Mouse (Mus musculus) ES-E14 (cell line): Measurements from ENCODE around the gene Snn. TPM values are rescaled to one million over a fixed set of nuclear protein-coding genes. Genes with fewer than 3 reads are reported as not detected.

Experiments used
- DNase-seq: peaks from one replicate; pipeline ENCODE4 v3.0.0-alpha.2; 2013; ENCODE audit warnings: low read depth, low spot score
- H3K27ac ChIP-seq: 2 replicates; pipeline ENCODE4 v1.5.1; 2012; ENCODE audit warnings: low read depth, mild to moderate bottlenecking, low read length, moderate library complexity, mixed read lengths; ENCODE audit not compliant: poor library complexity, insufficient read depth, severe bottlenecking
- H3K36me3 ChIP-seq: 2 replicates; pipeline ENCODE4 v1.6.1; 2012; ENCODE audit warnings: mild to moderate bottlenecking, low read length, moderate library complexity, mixed read lengths; ENCODE audit not compliant: control insufficient read depth, poor library complexity, insufficient read depth, severe bottlenecking
- H3K4me1 ChIP-seq, 2 experiments: fragments of 150-350 bp in 1 of 2; sonication (generic) in 1 of 2; 2 replicates each; pipeline ENCODE4 v1.6.1; 2012; ENCODE audit warnings: low read length in 2 of 2, mild to moderate bottlenecking in 1 of 2, mixed read lengths in 1 of 2; ENCODE audit not compliant: control insufficient read depth in 2 of 2, insufficient read depth in 2 of 2, poor library complexity in 1 of 2
- H3K4me3 ChIP-seq, 2 experiments: fragments of 150-350 bp in 1 of 2; sonication (generic) in 1 of 2; 2 replicates each; pipeline ENCODE4 v1.5.1; 2012; ENCODE audit warnings: low read length in 2 of 2, low read depth in 1 of 2, mild to moderate bottlenecking in 1 of 2, mixed read lengths in 1 of 2; ENCODE audit not compliant: insufficient read depth in 1 of 2, poor library complexity in 1 of 2, severe bottlenecking in 1 of 2
- H3K9ac ChIP-seq: 2 replicates; pipeline ENCODE4 v1.6.1; 2012; ENCODE audit warnings: low read depth, mild to moderate bottlenecking, low read length, mixed read lengths; ENCODE audit not compliant: poor library complexity, insufficient read depth, severe bottlenecking
- H3K9me3 ChIP-seq: fragments of 150-350 bp; sonication (generic); 2 replicates; pipeline ENCODE4 v1.6.1; 2012; ENCODE audit warnings: low read depth, mild to moderate bottlenecking, low read length; ENCODE audit not compliant: control insufficient read depth, insufficient read depth
- CHD2 ChIP-seq: IDR thresholded peaks from 2 replicates; pipeline ENCODE4 v1.6.1; 2014; ENCODE audit warnings: mild to moderate bottlenecking, low read depth, low read length, inconsistent platforms
- HCFC1 ChIP-seq: IDR thresholded peaks from 2 replicates; pipeline ENCODE4 v1.6.1; 2012; ENCODE audit warnings: low read length, inconsistent platforms, borderline replicate concordance; ENCODE audit not compliant: insufficient read depth
- MAFK ChIP-seq: IDR thresholded peaks from 2 replicates; pipeline ENCODE4 v1.6.1; 2014; ENCODE audit warnings: mild to moderate bottlenecking, low read depth, low read length, inconsistent platforms; ENCODE audit not compliant: insufficient read depth
- ZC3H11A ChIP-seq: IDR thresholded peaks from 2 replicates; pipeline ENCODE4 v1.6.1; 2012; ENCODE audit warnings: low read depth, mild to moderate bottlenecking, inconsistent platforms, low read length, borderline replicate concordance
- ZNF384 ChIP-seq: IDR thresholded peaks from 2 replicates; pipeline ENCODE4 v1.6.1; 2012; ENCODE audit warnings: low read depth, low read length, inconsistent platforms
- in situ Hi-C, 2 experiments: fragments of 600-800 bp; cut with MboI; formaldehyde crosslinking; loops; one replicate each; pipeline ENCODE4 v1.15.1; 2025; ENCODE audit warnings: low sequenced_read_pairs in 2 of 2, inconsistent platforms in 1 of 2; ENCODE audit not compliant: unreplicated experiment in 2 of 2
- total RNA-seq: library from RNA; depleted of rRNA; stranded (reverse); fragments of 300-350 nt; gene quantifications from 2 replicates; pipeline ENCODE4 v1.2.3, GENCODE M21; 2012

Snn gene
- total RNA-seq, 1 experiment = 10.2 TPM

GRCm38 (mm10) chr16:11086856-11087588, 26.3 kb downstream of the Snn start:
- no peak for DNase-seq
- TF ChIP-seq CHD2 = no peak
- no peak for TF ChIP-seq HCFC1
- no peak for TF ChIP-seq ZNF384
- TF ChIP-seq ZC3H11A = no peak
- TF ChIP-seq MAFK = no peak
- no peak overlapping the region for H3K4me3 ChIP-seq
- H3K27ac ChIP-seq = no peak overlapping the region
- H3K4me1 ChIP-seq = no peaks in the 10 kb centered on the region
- H3K9ac ChIP-seq = no peak overlapping the region
- no peaks in the 10 kb centered on the region for H3K9me3 ChIP-seq
- peaks cover 22% of the 10 kb centered on the region for H3K36me3 ChIP-seq
- in situ Hi-C loops = no loop called here

- H3K36me3 ChIP-seq = peaks cover 18% of the 10 kb centered on the region
- no peak overlapping the region for H3K4me3 ChIP-seq
- no peak for DNase-seq
- TF ChIP-seq ZNF384 (no peak), CHD2 (no peak), ZC3H11A (no peak), MAFK (no peak), HCFC1 (no peak)
- no peaks in the 10 kb centered on the region for H3K4me1 ChIP-seq
- in situ Hi-C loops = no loop called here
- H3K9me3 ChIP-seq = no peaks in the 10 kb centered on the region
- no peak overlapping the region for H3K9ac ChIP-seq
- H3K27ac ChIP-seq = no peak overlapping the region
These were observed 30.3 kb downstream of the Snn start for GRCm38 (mm10) chr16:11090836-11091570.

- Histone ChIP-seq H3K9me3 (no peaks in the 10 kb centered on the region), H3K4me3 (no peak overlapping the region), H3K36me3 (peaks cover 18% of the 10 kb centered on the region), H3K4me1 (no peaks in the 10 kb centered on the region), H3K9ac (no peak overlapping the region), H3K27ac (no peak overlapping the region)
- no peak for DNase-seq
- TF ChIP-seq MAFK = no peak
- no peak for TF ChIP-seq HCFC1
- no peak for TF ChIP-seq ZNF384
- no peak for TF ChIP-seq ZC3H11A
- no peak for TF ChIP-seq CHD2
- in situ Hi-C loops = no loop called here
These were observed 31.3 kb downstream of the Snn start for GRCm38 (mm10) chr16:11092061-11092460.

GRCm38 (mm10) chr16:11092523-11092922, 31.8 kb downstream of the Snn start:
- H3K4me3 ChIP-seq = no peak overlapping the region
- no peak overlapping the region for H3K27ac ChIP-seq
- H3K4me1 ChIP-seq = no peaks in the 10 kb centered on the region
- peaks cover 18% of the 10 kb centered on the region for H3K36me3 ChIP-seq
- no peak overlapping the region for H3K9ac ChIP-seq
- in situ Hi-C loops = no loop called here
- no peaks in the 10 kb centered on the region for H3K9me3 ChIP-seq
- no peak for TF ChIP-seq ZNF384
- no peak for TF ChIP-seq MAFK
- TF ChIP-seq HCFC1 = no peak
- TF ChIP-seq CHD2 = no peak
- no peak for TF ChIP-seq ZC3H11A
- DNase-seq = no peak
